Mouse (Mus musculus) megakaryocyte, adult 5-6 weeks (primary cell): Measurements from ENCODE around the gene Elmo3. TPM values are rescaled to one million over a fixed set of nuclear protein-coding genes. Genes with fewer than 3 reads are reported as not detected.

Experiments
- ATAC-seq: 2 replicates; pipeline ENCODE4 v1.8.0; 2016; ENCODE audit warnings: mild to moderate bottlenecking, inconsistent platforms; ENCODE audit not compliant: poor library complexity, severe bottlenecking
- total RNA-seq, 2 experiments: library from RNA; stranded (forward) in 1 of 2; stranded (reverse) in 1 of 2; fragments of 153-499, 151-499 nt in 1 of 2; fragments of 221-1000, 200-1000 nt in 1 of 2; gene quantifications; 2 replicates each; pipeline versions ENCODE4 v1.2.3 to v1.2.4; 2015 to 2017

Gene Elmo3
- total RNA-seq, 2 experiments from 2014 or later, result 0.51 to 0.58 TPM

DNA sequence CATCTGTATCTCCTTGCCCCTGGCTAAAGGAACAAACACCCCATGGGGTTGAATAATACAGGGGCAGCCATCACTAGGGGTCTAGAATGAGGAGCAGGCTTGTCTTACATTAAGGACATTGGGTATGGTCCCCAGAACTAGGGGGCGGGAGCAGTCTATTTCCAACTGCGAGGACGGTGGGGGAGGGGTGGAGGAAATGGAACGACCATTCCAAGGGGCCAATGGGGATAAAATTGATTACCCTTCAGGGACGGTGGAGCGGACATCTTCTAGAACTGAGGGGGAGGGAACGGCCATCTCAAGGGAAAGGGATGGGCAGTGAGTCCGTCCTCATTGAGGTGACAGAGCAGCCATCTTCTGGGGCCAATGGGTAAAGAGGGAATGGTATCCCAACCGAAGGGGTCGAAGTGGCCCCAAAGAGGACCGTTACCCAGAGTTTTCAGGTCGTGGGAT lies 20.3 kb downstream of the Elmo3 start:
- no peak for ATAC-seq

- ATAC-seq, result peak; percentile 96
Measured at GRCm38 (mm10) chr8:105326141-105326672, 20.8 kb downstream of the Elmo3 start, which contains the start of the genes Lrrc29 and Tmem208. Lrrc29 (minus strand) TSS chr8:105326278. Tmem208 (plus strand) TSS chr8:105326354.

GRCm38 (mm10) chr8:105326968-105327367 lies 21.6 kb downstream of the Elmo3 start:
- ATAC-seq, result no peak

DNA sequence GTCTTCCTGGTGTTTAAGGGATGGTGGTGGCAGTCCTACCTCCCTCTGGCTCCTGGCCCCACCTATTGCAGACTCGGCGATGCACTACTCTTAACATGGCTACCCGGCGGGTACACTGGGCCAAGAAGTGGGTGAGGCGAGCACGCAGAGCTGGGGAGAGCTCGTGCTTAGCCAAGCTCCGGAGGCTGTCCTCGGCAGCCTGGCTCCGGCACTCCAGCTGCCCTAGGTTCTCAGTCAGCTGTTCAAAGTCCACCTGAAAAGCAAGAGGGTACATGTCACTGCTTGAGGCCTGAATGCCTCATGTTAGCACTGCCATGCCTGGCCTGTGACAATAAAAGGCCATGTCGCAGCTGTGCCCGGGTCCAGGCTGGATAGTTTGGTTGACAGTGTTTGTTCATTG lies 24.9 kb downstream of the Elmo3 start:
- ATAC-seq, result no peak

DNA sequence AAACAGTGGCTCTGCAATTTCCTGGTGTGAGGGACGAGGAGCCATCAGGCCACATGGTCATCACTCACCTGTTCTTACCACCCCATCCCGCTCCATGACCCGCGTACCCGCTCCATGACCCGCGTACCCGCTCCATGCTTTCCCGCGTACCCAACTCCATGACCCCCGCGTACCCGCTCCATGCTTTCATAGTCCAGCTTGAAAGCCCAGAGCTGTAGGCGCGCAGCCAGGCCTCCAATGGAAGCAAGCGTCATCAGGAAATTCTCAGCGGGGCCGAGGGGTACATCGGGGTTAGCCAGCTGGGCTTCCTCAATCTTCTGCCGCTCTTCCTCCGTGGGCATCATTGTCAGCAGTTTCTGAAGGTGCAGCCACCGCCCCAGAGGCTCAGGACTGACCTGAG lies 26.1 kb downstream of the Elmo3 start:
- no peak for ATAC-seq

DNA sequence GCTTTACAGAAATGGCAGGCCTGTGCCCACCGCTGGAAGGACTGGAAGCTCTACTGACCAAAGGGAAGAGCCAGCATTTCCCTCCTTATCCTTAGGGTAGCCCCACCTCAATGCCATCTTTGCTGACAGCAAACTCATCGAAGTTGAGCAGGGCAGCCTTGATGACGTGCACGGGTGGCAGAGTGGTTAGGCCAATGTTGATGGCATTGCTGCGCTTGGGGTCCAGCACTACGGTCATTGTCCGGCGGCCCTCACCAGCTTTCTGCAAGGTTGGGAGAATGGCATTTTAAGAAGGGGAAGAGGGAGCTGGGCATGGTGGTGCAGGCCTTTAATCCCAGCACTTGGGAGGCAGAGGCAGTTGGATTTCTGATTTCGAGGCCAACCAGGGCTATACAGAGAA lies 26.5 kb downstream of the Elmo3 start:
- ATAC-seq, result no peak

GRCm38 (mm10) chr8:105332523-105332922 lies 27.1 kb downstream of the Elmo3 start:
- no peak for ATAC-seq

GRCm38 (mm10) chr8:105336373-105337130 lies 31.2 kb downstream of the Elmo3 start:
- ATAC-seq, result no peak

DNA sequence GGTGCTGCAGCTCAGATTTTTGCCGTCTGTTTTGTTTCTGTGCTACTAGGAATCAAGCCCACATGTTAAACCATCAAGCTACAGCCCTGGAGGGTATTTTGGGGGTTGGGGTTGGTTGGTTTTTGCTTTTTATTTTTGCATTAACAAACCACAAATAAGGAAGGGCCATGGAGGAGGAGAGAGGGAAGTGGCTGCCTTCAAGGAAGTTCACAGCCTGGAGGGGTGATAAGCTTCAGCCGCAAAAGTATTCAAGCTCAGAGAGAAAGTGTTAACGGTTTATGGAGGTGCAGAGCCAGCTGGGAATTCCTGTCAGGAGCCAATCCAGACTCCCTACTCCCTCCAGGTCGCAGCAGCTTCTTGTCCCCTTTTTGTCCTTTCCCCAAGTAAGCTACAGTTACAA lies 33.6 kb downstream of the Elmo3 start:
- peak; percentile 60 for ATAC-seq

- no peak for ATAC-seq
Measured at GRCm38 (mm10) chr8:105339886-105340635, 34.7 kb downstream of the Elmo3 start.

- ATAC-seq, result no peak
Measured at GRCm38 (mm10) chr8:105341399-105341798, 36.0 kb downstream of the Elmo3 start.

GRCm38 (mm10) chr8:105342768-105343167 lies 37.4 kb downstream of the Elmo3 start:
- no peak for ATAC-seq

- no peak for ATAC-seq
Measured at GRCm38 (mm10) chr8:105343791-105344574, 38.6 kb downstream of the Elmo3 start.

DNA sequence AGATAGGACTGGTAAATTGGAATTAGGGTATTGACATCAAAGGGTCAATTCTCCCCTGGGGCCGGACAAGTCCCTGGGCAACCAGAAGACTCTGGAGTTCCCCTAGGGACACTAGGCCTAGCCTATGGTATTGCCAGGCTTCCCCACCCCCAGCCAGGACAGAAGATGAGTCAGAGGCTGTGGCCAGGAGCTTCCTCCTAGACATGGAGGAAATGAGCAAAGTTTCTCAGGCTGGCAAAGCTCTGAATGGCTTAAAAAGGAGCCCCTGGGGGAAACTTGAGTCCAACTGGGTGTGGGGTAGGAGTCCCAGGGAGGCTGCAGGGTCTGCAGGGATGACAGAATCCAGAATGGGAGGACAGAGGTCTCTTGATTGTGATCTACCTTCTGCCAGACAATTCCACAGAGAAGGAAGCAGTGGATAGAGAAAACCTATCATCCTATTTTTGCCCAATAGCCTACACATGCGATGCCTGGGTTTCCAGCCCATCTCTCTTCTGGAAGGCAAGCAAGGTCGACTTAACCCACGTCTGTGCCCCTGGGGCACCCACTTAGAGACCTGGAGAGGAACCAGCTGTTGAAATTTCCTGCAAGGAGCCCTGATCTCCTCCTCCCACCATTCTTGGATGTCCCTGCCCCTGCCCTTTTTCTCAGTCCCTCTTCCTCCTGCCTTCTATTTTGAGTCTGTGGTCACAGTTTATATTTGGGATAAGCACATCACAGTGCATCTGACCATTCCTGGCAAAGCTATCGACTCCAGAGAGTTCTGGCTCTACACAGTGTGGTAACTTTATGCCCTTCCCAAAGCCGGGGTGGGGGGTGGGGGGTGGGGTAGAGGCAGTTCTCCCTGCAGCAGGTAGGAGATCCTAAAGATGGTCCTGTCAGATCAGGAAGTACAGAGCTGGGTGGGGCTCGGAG lies 39.9 kb downstream of the Elmo3 start:
- peak; percentile 53 for ATAC-seq

- ATAC-seq, result 0 out of 2 replicates have a peak, but pooled peaks have one; percentile 0
Measured at GRCm38 (mm10) chr8:105346611-105347427, 41.4 kb downstream of the Elmo3 start.

DNA sequence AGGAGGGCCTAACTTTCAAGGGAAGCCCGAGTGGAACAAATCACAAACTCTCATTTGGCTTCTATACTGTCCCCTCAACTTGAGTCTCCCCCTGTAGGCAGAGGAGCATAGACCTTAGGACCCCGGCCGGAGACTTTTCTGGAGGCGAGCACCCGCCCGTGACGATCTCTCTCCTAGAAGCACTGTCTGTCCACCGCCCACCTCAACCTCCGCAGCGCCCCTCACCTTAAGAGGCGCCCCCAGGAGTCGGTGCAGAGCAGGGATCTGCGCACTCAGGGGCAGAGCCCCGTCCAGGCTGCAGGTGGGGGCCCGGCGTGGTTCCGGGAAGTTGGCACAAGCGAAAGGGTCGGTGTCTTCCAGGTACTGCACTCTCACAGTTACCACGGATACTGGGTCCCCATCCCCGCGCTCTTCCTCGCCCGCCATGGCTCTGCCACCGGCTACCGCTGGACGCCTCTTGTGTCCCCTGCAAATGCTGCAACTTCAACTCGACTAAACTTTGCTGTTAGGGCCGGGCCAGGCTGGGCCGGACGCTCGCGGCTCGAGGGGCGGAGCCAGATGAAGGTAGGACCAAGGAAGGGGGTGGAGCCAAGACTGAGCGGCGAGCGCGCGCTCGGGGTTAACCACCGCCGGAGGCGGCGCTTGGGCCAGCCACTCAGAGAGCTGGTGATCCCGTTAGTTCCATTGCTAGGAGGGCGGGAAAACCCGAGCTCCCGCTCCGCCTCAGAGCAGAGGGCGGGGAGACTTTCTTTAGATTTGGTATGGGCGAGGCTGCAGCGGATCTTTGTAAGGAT lies 42.2 kb downstream of the Elmo3 start, which contains the start of gene Fhod1:
Gene Fhod1 (minus strand): TSS at position 526 of the 794 bp plus-strand sequence.
- peak; percentile 85 for ATAC-seq

DNA sequence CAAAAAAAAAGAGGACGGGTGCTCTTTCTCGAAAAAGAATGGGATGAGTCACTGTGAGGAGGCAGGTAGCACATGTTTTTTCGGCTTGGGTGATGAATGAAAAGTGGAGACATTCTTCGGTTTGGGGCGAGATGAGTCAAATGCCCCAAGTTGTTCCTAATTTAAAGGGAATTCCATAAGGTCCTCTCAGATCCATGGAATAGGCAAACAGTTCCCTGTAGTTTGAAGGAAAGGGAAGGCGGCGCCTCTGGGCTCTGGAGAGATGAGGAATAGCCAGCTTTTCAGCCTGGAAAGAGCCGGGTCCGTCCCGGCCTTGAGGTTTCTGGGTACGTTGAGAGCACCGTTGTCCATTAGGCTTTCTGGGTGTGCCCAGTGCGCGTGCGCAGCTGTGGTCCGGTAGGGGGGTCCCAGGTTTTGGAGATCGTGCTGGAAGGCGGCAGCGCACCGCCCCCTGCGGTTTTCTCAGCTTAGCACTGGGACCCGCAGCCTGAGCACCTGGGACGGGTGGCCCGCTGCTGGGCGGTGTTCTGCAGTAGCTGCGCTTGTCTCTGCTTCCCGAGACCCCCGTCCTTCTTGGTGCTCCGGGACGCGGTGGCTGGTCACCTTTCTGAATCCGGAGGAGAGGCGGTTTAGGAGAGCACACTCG lies 43.2 kb downstream of the Elmo3 start, which contains the start of gene Slc9a5:
Gene Slc9a5 (plus strand): TSS at position 394 of the 646 bp plus-strand sequence.
- ATAC-seq, result no peak
